Mouse (Mus musculus) layer of hippocampus, adult 9-11 months (tissue): Measurements from ENCODE around the gene Gm9964.
"Not testable (repeated sequence)": the region's sequence is repeated elsewhere in the genome, so short reads cannot be mapped to it uniquely, and the experiment has no call there.

Experiments used
- DNase-seq: peaks from one replicate; pipeline ENCODE4 v3.0.0; 2022

Gm9964 gene

DNA sequence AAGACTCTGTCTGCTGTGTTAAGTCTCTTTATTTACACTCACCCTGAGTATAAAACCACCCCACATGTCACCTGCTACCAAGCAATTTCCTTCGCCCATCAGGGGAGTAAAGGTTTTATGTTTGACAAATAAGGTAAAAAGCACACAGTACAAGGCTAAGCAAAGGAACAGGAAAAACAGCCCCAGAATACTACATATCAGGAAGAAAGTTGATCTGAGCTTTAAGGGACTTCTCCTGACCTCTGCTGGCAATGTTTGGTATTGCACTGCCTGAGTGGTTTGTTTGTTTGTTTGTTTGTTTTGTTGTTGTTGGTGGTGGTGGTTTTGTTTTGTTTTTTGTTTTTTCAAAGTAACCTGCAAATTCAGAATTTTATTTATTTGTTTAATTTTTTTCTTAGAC lies 539 bp downstream of the Gm9964 start:
- no peak for DNase-seq

DNA sequence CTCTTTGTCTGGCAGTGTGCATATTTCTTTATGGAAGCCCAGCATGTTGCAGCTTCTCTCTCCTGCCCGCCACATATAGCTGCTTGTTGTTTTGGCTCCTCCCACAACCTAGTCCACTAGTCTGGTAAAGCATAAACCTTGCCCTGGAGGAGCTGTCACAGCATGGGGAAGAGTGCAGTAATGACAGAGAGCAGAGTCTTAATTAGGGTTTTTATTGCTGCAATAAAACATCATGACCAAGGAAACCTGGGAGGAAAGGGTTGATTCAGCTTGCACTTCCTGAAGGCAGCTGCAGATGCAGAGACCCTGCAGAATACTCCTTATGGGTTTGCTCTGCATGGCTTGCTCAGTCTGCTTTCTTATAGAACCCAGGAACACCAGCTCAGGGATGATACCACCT lies 2.7 kb downstream of the Gm9964 start:
- DNase-seq: no peak

DNA sequence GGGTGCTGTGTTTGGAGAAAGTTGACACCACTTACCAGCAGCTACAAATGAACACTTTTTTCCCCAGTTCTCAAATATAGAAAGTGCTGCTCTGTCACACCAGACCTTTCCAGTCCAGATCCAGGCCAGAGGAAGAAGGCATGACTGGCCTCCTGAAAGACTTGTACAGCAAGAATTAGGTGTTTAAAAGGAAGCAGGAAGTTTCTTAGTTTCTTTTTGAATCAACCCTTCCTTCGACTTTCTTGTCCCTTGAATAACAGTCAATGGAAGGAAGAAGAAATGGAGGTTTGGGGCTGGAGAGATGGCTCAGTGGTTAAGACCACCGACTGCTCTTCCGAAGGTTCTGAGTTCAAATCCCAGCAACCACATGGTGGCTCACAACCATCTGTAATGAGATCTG lies 3.7 kb downstream of the Gm9964 start:
- DNase-seq: no peak

DNA sequence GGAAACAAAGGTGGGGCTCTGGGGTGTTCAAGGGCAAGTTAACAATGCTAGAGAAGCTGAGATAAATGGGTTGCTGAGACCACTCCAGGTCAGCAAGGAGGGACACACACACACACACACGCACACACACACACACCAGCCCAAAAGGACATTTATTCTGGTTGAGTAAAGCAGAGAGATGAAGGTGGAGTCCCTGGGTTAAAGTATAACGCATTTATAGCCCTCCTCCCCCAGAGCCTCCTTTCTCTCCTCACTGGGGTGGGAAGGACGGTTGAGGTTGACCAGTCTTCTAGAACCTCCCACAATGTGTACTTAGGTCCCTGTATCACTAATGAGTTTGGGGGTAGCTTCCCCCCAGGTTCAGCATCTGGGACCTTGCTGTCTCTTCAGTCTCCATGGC lies 4.6 kb downstream of the Gm9964 start:
- DNase-seq: no peak

DNA sequence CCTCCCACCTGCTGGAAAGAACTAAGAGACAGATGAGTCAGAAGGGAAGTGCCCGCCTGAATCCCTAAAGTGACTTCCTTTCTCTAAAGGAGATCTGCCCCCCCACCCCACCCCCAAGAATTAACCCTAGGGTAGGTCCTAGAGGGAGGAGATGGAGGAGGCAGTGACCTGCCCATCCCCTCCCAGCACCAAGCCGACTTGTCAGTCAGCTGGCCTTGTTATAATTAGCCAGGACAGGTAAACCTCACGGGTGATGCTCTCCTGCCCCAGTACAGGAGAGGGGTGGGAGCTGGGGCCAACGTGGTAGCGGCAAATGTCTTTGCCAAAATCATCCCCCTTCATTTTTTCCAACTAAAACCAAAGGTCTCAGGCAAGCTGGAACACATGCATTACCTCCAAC lies 5.1 kb downstream of the Gm9964 start:
- DNase-seq: no peak

DNA sequence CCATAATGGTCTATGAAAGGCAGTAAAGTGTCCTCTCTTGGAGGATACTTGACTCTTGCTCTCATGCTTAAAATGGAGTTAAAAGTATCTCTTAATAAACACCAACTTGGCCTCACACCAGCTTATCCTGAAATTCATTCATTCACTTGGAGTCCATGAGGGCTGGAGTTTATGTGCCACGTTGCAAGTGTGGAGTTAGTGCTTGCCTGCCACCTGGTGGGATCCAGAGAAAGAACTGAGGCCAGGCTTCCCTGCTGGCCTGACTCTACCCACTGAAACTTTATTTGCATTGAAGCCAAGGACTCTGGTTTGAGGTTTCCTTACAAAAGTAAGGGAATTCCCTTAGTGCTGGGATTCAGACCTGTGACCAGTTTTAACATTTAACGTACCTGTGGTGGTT lies 6.2 kb downstream of the Gm9964 start:
- no peak for DNase-seq

DNA sequence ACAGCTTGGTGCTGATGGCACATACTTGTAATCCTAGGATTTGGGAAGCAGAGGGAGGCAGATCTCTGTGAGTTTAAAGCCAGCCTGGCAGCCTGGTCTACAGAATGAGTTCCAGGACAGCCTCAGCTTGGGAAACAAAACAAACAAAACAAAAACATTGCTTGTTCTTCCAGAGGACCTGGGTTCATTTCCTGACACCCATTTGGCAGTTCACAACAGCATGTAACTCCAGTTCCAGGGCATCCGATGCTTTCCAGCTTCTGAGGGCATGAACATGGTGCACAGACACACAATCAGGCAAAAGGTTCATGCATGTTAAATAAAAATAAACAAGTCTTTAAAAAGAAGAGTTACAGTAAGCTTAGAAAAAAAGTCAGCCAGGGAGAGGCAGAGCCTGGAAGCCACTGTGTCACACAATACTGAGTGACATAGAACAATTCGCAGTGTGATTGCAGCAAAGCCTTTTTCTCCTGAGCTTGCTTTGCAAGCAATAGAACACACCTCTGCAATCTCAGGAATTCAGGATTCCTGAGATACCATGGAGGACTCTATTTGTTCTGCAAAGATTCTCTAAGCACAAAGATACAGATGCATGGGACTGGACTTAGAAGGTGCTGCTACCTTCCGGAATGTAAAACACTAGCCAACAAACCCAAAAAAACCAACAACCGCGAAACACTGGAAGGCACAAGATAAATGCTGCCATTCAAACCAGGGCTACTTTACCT lies 7.6 kb downstream of the Gm9964 start:
- no peak for DNase-seq

DNA sequence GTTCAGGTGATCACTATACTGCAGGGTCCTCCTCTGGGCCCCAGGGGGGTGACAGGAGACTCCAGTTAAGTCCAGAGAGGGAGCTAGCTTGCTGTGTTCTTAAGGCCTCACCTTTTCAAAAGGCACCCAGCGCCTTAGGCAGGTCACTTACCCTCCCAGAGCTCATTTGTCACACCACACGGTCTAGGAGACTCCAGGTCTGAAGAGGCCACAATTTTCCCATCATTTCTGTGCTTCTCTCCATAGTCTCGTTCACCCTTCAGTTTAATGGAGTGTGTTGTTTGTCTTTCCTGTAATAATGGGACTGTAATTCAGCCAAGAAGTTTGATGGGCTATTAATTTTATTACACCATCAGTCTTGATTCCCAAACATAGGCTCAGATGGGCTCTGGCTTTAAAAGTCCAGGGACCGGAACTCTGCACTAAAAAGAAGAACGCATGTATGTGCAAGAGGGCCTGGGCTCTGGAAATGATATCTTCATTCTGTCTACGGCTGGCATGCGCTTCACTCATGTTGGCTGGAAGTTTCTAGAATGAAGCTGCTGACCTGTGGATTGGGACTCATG lies 8.3 kb downstream of the Gm9964 start:
- DNase-seq: no peak

DNA sequence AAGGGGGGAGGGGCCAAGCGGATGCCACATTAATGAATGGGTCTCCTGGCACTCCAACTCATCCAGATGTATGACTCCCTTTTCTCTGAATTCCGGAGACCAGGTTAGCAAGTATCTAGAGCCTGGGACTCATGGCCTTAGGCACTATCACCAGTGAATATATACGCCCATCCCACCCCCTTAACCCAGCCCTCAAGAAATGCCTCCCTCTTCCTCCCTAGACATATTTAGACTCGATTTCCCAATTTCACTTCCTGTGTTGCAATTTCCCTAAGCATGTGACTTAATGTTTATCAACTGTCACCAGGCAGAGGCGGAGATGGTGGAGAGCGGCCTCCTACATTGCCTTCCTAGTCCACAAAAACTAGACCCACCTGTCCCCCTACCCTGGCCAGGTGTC lies 9.3 kb downstream of the Gm9964 start:
- DNase-seq: peak; percentile 70

DNA sequence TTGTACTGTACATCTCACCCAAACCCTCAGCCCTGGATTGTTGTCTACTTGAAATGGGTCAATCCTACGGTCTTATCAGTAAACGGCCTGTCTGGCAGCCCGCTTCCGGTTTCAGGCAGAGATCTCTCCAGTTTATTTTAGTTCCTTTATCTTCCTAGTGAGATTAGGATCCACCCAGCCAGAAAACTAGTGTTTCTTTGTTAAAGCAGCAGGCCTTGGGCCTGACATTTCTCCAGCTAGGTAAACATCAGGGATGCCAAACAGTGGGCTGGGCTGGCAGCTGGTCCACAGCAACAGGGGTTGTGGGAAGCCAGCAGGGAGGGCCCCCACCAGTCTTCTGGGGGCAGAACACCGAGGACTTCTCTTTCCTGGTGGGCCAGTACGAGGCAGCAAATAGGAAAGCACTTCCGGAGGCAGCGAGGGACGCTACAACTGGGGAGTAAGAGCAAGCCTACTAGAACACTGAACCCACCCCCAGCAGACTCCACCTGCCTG lies 10.4 kb downstream of the Gm9964 start:
- peak; percentile 33 for DNase-seq

DNA sequence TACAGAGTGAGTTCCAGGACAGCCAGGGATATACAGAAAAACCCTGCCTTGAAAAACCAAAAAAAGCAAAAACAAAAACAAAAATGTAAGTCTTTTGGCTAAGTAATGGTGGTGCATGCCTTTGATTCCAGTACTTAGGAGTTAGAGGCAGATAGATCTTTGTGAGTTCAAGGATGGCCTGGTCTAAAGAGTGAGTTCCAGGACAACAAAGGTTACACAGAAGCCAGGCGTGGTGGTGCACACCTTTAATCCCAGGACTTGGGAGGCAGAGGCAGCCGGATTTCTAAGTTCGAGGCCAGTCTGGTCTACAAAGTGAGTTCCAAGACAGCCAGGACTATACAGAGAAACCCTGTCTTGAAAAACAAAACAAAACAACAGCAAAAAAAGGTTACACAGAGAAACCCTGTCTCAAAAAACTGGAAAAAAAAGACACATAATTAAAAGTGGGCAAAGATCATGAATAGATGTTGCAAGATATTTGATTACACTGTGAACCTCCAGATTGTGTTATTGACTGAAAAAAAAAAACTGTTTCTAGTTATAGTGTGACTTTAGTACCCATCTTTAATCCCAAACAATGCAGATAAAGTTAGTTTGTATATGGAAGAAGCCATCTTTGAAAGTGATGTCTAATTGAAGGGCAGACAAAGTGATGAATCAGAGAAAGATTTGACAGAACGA lies 13.2 kb downstream of the Gm9964 start:
- DNase-seq: no peak

DNA sequence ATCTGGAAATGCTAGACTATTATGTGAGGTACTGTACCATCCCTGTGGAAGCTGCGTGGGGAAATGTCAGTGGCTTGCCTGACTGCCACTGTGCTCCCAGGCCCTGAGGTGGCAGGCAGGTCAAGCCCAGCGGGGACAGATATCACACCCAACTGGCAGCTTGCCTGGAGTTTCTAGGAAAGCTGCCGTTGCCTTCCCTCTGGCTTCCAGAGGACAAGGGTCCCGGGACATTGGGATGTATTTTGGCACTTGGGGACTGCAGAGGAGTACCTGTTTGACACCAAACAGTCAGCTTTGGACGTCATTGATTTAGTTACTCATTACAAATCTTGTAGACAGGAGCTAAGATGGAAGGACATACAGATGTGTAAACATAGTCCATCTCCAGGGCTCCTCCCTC lies 15.3 kb downstream of the Gm9964 start:
- DNase-seq: no peak

DNA sequence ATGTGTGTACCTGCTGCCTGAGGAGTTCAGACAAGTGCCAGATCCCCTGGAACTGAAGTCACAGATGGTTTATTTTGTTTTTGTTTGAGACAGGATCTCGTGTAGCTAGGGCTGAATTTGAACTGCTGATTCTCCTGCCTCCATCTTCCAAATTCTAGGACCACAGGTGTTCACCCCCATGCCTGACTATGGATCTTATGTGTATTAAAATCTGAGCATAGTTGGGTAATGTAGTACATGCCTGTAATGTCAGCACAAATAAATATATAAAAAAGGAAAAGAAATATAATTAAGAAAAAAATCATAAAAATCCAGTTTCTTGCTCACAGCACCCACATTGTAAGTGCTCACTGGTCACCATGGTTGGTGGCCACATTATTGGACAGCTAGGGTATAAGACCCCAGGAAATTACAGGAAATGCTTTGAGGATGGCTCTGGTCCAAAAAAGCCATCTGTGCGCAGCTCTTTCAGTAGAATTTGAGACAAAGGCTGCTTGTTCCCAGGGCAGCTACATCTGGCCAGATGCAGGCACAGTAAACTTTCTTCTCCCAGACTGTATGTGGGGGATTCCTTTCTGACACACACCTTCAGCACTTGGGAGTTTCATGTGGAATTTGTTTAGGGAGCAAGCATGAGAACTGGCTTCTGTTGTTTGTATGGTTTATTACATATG lies 16.8 kb downstream of the Gm9964 start:
- no peak for DNase-seq

DNA sequence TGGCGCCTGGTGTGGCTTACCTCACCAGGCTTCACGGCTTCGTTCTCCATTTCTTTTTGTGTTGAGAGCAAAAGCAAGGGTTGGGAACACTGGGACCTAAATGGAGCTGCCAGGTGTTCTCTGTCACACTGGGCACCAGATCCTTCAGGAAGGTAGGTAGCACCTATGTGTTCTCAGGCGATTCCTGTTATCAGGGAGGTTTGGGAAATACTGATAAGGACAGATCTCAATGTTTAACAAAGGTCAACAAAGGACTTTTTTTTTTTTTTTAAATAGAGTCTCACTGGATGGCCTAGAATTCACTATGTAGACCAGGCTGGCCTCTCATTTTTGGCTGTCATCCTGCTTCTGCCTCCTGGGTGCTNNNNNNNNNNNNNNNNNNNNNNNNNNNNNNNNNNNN lies 22.9 kb downstream of the Gm9964 start:
- no peak for DNase-seq

DNA sequence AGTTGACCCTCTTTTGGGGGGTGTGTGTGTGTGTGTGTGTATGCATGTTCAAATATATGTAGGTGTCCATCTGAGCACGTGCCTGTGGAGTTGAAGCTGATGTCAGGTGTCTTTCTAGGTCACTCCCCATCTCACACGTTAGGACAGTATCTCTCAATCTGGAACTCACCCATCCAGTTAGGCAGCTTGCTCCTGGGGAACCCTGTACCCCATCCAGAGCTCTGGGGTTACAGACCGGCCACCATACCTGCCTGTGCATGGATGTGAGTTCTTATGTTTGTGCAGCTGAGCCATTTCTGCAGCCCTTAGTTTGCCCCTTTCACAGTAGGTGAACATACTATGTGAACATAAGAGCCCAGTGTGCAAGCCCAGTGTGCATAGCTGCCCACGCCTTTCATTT lies 23.7 kb downstream of the Gm9964 start:
- DNase-seq: no peak

DNA sequence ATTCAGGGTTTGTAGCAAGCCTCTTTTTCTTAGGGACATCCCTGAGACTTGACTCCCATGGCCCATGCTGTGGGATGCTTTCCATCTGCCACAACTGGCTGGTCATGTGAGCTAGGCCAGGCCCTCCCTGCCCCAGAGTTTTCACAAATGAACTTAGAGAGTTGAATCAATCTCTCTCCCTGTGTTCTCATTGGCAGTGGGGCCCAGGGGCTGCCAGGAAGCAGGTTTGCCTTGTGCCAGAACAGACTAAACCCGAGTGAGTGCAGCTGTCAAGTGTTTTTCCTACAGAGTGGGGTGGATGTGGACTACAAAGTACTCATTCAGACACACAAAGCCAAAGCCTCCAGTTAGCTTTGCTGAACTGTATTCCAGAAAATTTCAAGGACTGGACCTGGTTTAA lies 29.5 kb downstream of the Gm9964 start:
- DNase-seq: peak; percentile 76

DNA sequence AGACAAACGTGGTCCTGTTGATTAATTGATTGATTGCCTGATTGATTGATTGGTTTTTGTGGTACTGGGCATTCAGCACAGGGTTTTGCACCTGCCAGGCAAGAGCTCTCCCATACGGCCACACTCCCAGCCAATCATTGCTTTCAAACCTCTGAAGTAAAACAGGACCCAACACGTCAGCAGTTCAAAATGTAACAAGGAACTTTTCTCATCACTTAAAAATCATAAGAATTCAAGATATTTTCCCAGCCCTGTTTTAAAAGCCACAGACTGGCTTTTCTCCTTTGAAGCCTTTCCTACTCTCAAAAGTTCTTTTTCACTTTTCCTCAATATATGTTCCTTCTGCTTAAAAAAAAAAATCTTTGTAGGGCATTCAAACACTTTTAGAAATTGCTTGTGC lies 32.3 kb downstream of the Gm9964 start:
- no peak for DNase-seq

DNA sequence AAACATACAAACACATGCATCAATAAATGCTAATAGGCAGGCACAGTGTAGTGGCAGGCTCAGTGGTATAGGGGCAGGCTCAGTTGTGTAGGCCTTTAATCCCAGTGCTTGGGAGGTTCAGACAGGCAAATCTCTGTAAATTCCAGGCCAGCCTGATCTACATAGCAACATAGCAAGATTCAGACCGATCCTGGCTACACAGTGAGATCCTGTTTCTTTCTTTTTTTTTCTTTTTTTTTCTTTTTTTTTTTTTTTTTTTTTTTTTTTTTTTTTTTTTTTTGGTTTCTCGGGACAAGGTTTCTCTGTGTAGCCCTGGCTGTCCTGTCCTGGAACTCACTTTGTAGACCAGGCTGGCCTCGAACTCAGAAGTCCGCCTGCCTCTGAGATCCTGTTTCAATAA lies 36.6 kb downstream of the Gm9964 start:
- not testable (repeated sequence) for DNase-seq

DNA sequence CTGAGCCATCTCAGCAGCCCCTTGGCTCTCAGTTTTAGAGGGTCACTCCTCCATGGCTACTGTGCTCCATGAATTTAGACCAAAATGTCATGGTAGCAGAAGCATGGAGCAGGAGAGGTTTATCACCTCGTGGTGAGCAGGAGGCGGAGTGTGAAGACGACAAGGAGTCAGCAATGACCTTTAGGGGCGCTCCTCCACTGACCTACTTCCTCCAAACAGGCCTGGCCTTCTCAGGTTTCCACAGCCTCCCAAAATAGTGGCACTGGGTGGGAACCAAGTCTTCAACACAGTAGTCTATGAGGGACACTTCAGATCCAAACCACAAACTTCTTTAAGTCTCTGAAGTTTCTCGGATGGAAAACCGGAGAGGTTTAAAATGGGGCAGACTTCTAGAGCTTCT lies 38.0 kb downstream of the Gm9964 start:
- no peak for DNase-seq

DNA sequence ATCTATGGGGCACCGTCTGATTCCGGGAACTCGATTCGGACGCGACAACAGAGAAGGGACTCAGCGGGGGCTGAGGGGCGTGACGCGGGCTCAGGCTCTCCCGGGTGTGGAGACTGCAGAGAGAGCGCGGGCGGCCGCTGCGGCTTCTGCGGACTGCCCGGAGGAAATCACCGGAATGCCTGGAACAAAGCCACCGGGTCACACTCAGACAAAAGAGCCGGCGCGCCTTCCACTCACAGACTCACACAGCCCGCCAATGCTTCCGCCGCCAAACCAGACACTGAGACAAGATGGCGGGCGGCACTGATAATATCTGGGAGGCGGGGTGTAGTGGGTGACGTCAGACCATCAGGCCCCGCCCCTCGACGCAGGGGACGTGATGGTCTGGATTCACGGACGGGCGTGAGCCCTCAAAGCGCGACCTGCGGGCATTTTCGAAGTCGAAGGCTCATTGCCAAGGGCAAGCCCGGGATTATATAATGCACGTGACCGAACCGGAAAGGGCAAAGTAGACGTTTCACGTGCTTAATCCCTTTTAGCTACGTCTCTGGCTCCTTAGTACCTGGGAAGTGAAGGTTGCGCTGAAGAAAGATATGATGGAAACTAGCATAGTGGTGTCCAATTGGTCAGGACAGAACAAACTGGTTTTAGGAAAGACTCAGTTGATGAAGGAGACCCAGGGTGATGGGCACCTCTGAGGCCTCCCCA lies 42.2 kb downstream of the Gm9964 start, which contains the start of gene Wsb1:
Gene Wsb1 (minus strand): TSS at position 281 of the 708 bp plus-strand sequence.
- peak; percentile 93 for DNase-seq

DNA sequence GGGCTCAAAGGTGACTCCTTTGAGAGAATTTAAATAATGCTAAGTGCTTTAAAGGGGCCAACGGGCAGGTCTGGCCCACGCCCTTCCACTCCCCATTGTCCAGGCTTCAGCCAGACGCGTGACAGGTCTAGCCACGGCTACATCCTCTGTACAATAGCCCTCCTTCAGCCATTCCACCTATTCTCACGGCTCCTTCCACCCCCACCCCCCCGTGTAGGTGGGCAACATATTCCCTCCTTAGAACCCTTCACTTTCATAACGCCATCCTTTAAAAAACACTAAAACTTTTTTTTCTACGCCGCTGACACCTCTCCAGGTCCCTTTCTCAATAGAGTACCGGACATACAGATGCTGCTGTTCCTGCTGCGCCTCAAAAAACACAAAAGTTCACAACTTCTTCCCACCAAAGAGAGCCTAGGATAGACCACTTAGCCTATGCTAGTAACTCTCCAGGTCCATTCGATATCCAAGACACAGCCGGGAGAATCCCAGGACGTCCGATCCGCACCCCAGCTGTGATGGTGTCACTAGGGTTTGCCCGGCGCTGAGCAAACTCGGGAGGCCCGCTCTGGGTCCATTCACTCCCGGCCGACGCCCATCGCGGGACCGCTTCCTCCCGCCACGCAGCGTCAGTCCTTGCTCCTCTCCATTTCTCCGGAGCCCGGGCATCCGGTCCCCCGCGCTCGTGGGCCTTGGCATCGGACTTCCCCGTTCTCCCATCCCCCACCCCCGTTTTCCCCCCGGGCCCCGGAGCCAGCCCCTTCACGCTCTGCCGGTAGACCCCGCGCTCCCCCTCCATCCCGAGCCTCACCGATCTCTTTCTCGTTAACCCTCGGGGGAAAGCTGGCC lies 42.9 kb downstream of the Gm9964 start:
- DNase-seq: peak; percentile 31
